Mouse (Mus musculus) c-Kit-positive CD71-positive TER-119-negative erythroid progenitor cells, embryonic 14.5 days (primary cell): ENCODE data around the gene Gps2.

Experiments used
- DNase-seq: peaks from one replicate; pipeline ENCODE4 v3.0.0-alpha.2; 2013; ENCODE audit warnings: low read depth

The Gps2 gene

DNA sequence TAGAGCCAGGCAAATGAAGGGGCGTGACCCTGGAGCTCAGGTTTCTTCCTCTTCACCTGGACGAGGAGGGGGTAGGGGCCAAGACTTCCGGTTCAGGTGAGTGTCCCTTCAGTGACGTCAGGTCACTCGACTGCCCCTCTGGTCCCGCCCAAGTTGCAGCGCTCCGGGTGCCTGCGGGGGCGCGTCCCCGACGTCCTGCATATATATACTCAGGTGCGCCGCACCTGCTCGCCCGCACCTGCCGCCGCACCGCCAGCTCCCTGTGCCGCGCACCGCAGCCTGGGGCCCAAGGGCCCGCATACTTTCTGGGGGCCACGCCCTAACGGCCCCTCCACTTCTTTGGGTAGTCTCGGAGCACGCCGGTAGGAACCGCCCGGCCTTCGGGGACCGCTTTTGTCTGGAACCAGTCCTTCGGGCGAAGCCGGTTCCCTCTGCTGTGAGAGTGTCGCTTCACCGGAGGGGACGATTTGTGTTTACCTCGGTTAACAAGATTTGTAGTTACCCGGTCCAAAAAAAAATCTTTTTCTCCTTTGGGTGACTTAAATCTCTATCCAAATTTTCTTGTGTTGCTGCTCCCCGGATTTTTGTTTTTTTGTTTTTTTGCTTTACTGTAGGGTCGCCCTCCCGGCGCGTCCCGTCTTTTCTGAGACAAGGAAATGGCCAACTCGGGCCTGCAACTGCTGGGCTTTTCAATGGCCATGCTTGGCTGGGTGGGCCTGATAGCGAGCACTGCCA is 51.8 kb downstream of the Gps2 start:
- DNase-seq = no peak
